Mouse (Mus musculus): ENCODE results near the gene Slc26a10. TPM values are rescaled to one million over a fixed set of nuclear protein-coding genes. Genes with fewer than 3 reads are reported as not detected.

Slc26a10 gene
- polyA plus RNA-seq, 1 experiment from 2014 or later = 3.3 TPM

Other genes starting within 250 kb of the Slc26a10 start
- 67.5 and 73.2 TPM in 2 replicates for gene Ctdsp2, start 201.9 kb downstream of the Slc26a10 start, polyA plus RNA-seq (2015; fragmentation: Nextera tagmentation; extraction: Ambion mirVana)
- 0.10 and 0.36 TPM in 2 replicates for gene Avil, start 179.9 kb downstream of the Slc26a10 start, polyA plus RNA-seq (2015; fragmentation: Nextera tagmentation; extraction: Ambion mirVana)
- 96.4 and 99.7 TPM in 2 replicates for gene Tsfm, start 149.8 kb downstream of the Slc26a10 start, polyA plus RNA-seq (2015; fragmentation: Nextera tagmentation; extraction: Ambion mirVana)
- gene Mettl1, start 139.2 kb downstream of the Slc26a10 start, polyA plus RNA-seq (2015; fragmentation: Nextera tagmentation; extraction: Ambion mirVana) = 59.4 and 67.4 TPM in 2 replicates
- gene Eef1akmt3, start 139.1 kb downstream of the Slc26a10 start, polyA plus RNA-seq (2015; fragmentation: Nextera tagmentation; extraction: Ambion mirVana) = 0.93 and 1.00 TPM in 2 replicates
- gene Cyp27b1, start 132.4 kb downstream of the Slc26a10 start, polyA plus RNA-seq (2015; fragmentation: Nextera tagmentation; extraction: Ambion mirVana) = 9.9 and 12.3 TPM in 2 replicates
- 1.1 and 1.4 TPM in 2 replicates for gene March9, start 120.5 kb downstream of the Slc26a10 start, polyA plus RNA-seq (2015; fragmentation: Nextera tagmentation; extraction: Ambion mirVana)
- gene Cdk4, start 117.1 kb downstream of the Slc26a10 start, polyA plus RNA-seq (2015; fragmentation: Nextera tagmentation; extraction: Ambion mirVana) = 1,852 and 1,884 TPM in 2 replicates
- gene Tspan31, start 110.4 kb downstream of the Slc26a10 start, polyA plus RNA-seq (2015; fragmentation: Nextera tagmentation; extraction: Ambion mirVana) = 185 and 189 TPM in 2 replicates
- gene Agap2, start 105.4 kb downstream of the Slc26a10 start, polyA plus RNA-seq (2015; fragmentation: Nextera tagmentation; extraction: Ambion mirVana) = 0.04 and 0.42 TPM in 2 replicates
- 88.1 and 94.0 TPM in 2 replicates for gene Os9, start 59.5 kb downstream of the Slc26a10 start, polyA plus RNA-seq (2015; fragmentation: Nextera tagmentation; extraction: Ambion mirVana)
- 7.5 and 7.7 TPM in 2 replicates for gene B4galnt1, start 15.4 kb downstream of the Slc26a10 start, polyA plus RNA-seq (2015; fragmentation: Nextera tagmentation; extraction: Ambion mirVana)
- 40.6 and 52.6 TPM in 2 replicates for gene Arhgef25, start 9.4 kb upstream of the Slc26a10 start, polyA plus RNA-seq (2015; fragmentation: Nextera tagmentation; extraction: Ambion mirVana)
- gene Dtx3, start 15.1 kb upstream of the Slc26a10 start, polyA plus RNA-seq (2015; fragmentation: Nextera tagmentation; extraction: Ambion mirVana) = 100 and 129 TPM in 2 replicates
- gene Pip4k2c, start 30.9 kb upstream of the Slc26a10 start, polyA plus RNA-seq (2015; fragmentation: Nextera tagmentation; extraction: Ambion mirVana) = 41.1 and 43.5 TPM in 2 replicates
- gene Kif5a, start 82.7 kb upstream of the Slc26a10 start, polyA plus RNA-seq (2015; fragmentation: Nextera tagmentation; extraction: Ambion mirVana) = 1.1 and 1.9 TPM in 2 replicates
- gene Dctn2, start 85.7 kb upstream of the Slc26a10 start, polyA plus RNA-seq (2015; fragmentation: Nextera tagmentation; extraction: Ambion mirVana) = 169 and 189 TPM in 2 replicates
- 15.9 and 16.1 TPM in 2 replicates for gene Mbd6, start 108.4 kb upstream of the Slc26a10 start, polyA plus RNA-seq (2015; fragmentation: Nextera tagmentation; extraction: Ambion mirVana)
- 120 and 127 TPM in 2 replicates for gene Mars, start 131.1 kb upstream of the Slc26a10 start, polyA plus RNA-seq (2015; fragmentation: Nextera tagmentation; extraction: Ambion mirVana)
- 3.1 and 3.3 TPM in 2 replicates for gene Arhgap9, start 141.3 kb upstream of the Slc26a10 start, polyA plus RNA-seq (2015; fragmentation: Nextera tagmentation; extraction: Ambion mirVana)
- gene Gli1, start 161.3 kb upstream of the Slc26a10 start, polyA plus RNA-seq (2015; fragmentation: Nextera tagmentation; extraction: Ambion mirVana) = 6.3 and 8.2 TPM in 2 replicates
- not detected in 2 replicates for gene Inhbe, start 173.8 kb upstream of the Slc26a10 start, polyA plus RNA-seq (2015; fragmentation: Nextera tagmentation; extraction: Ambion mirVana)
- gene Inhbc, start 189.8 kb upstream of the Slc26a10 start, polyA plus RNA-seq (2015; fragmentation: Nextera tagmentation; extraction: Ambion mirVana) = 0.19 and 0.45 TPM in 2 replicates
- gene R3hdm2, start 199.7 kb upstream of the Slc26a10 start, polyA plus RNA-seq (2015; fragmentation: Nextera tagmentation; extraction: Ambion mirVana) = 34.7 and 35.9 TPM in 2 replicates

Measured in kidney, embryonic 15.5 days (tissue).